Mouse (Mus musculus) megakaryocyte, embryonic 14.5 days (primary cell): ENCODE data around the gene Rasgrf2.

Experiments used
- FLI1 ChIP-seq: IDR thresholded peaks from 2 replicates; pipeline ENCODE4 v1.6.1; 2012; ENCODE audit warnings: low read length, inconsistent platforms, mixed read lengths
- GATA1 ChIP-seq: IDR thresholded peaks from 3 replicates; pipeline ENCODE4 v1.6.1; 2012; ENCODE audit warnings: mixed read lengths, low read length, inconsistent platforms, borderline replicate concordance

- TF ChIP-seq GATA1 (no peak), FLI1 (no peak)
These were observed 33.0 kb downstream of the Rasgrf2 start for GRCm38 (mm10) chr13:92098484-92098883.
